Mouse (Mus musculus): ENCODE results near the gene Btbd17. TPM values are rescaled to one million over a fixed set of nuclear protein-coding genes. Genes with fewer than 3 reads are reported as not detected.

Btbd17 gene
- total RNA-seq, 2 experiments from 2014 or later: not detected

- DNase-seq (ENCODE audit: low spot score in 2 of 2): no peak
These were observed 25.8 kb downstream of the Btbd17 start for GRCm38 (mm10) chr11:114769911-114770310.

DNA sequence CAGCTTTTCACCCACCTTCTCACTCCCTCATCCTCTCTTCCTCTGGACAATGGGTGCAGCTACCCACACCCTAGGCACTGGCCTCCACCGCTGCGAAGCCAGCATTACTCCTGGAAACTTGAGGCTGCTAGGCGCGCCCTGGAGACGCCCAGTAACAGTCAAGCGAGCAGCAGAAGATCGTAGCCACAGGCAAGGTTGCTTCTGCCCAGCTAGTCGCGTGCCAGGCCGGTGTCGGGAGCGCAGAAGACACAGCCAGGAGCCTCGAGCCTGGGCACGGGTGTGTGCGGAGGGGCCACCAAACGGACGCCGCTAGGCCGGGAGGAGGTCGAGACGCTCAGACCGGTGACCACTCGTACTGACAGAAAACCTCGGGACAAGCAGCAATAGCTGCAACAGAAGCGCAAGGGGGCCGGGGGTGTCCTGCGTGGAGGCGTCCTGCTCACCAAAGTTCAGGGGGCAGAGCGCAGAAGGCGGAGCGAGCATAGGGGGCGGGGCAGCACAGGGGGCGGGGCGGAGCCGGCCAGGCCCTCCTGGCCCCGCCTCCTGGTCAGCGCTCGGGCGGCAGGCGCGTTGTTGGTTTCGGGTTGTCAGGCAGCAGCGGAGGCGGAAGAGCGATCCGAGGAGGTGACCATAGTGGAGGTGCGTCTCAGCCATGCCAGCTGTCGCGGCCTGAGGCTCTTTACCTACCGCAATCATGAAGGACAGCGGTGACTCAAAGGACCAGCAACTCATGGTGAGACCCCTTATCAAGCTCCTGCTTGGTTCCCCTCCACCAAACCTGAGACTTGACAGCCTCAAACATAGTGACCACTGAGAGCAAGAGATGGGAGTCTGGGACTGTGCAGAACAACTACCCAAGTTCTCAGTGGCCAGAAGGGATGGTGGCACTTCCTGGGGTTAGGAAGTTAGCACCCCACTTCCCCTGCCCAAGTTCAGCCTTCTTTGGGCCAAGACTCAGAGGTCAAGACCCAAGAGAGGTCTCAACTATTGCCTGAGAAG is 30.6 kb downstream of the Btbd17 start, which contains the start of gene Kif19a:
Gene Kif19a (plus strand): TSS at position 569 of the 999 bp plus-strand sequence.
- peak; percentile 60 to 62 for DNase-seq (ENCODE audit: low spot score in 2 of 2)

- DNase-seq (ENCODE audit: low spot score in 2 of 2): no peak
These were observed 48.1 kb downstream of the Btbd17 start for GRCm38 (mm10) chr11:114747564-114748138.

GRCm38 (mm10) chr11:114745134-114745533 is 50.6 kb downstream of the Btbd17 start:
- DNase-seq (ENCODE audit: low spot score in 2 of 2): peak; percentile 92 to 95

DNA sequence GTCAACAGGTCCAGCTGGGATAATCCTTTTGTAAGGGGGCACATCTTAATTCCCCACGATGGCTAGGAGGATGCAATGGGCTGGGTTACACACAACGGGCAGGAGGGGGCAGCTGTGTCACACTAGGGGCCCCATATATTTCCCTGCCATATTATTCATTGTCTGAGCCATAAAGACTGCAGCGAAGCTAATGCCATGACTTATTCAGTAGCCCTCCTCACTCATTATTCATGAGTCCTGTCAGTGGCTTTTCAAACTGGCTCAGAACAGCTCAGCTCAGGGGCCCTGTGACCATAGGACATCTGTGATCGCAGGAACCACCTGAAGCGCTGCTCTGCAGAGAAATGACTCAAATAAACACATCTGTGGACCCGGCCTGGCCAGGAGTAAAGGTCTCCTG is 54.3 kb downstream of the Btbd17 start:
- no peak for DNase-seq (ENCODE audit: low spot score in 2 of 2)

Other genes with a start within 250 kb of the Btbd17 start
- gene Rpl38, start 127.4 kb downstream of the Btbd17 start, total RNA-seq (2021): 1,000 to 10,000 TPM; 1,092 to 1,268 TPM
- 10 to 100 TPM; 46.0 to 94.2 TPM for gene Ttyh2, start 120.5 kb downstream of the Btbd17 start, total RNA-seq (2021)
- gene Dnaic2, start 68.5 kb downstream of the Btbd17 start, total RNA-seq (2021): under 1 TPM; 0.19 to 0.50 TPM
- gene Kif19a, start 30.6 kb downstream of the Btbd17 start, total RNA-seq (2021): under 1 TPM; 0.66 to 0.93 TPM
- not detected for gene Gpr142, start 3.0 kb upstream of the Btbd17 start, total RNA-seq (2021)
- gene Gprc5c, start 55.2 kb upstream of the Btbd17 start, total RNA-seq (2021): 1 to 10 TPM; 2.5 to 4.6 TPM
- gene Cd300a, start 94.1 kb upstream of the Btbd17 start, total RNA-seq (2021): 1 to 10 TPM; 1.3 to 3.3 TPM
- under 1 TPM; 0.40 to 0.80 TPM for gene Cd300lb, start 138.4 kb upstream of the Btbd17 start, total RNA-seq (2021)
- not detected for gene Cd300c, start 173.2 kb upstream of the Btbd17 start, total RNA-seq (2021)
- 1 to 10 TPM; 1.1 to 2.5 TPM for gene Cd300ld, start 194.0 kb upstream of the Btbd17 start, total RNA-seq (2021)
- 1 to 10 TPM; 5.3 to 8.6 TPM for gene Cd300c2, start 205.9 kb upstream of the Btbd17 start, total RNA-seq (2021)
- gene Cd300ld2, start 220.2 kb upstream of the Btbd17 start, total RNA-seq (2021): not detected
- under 1 TPM in 1 of 2 experiments, not detected in 1; 0.74 TPM for gene Cd300ld4, start 231.1 kb upstream of the Btbd17 start, total RNA-seq (2021)
- 10 to 100 TPM in 1 of 2 experiments, 1 to 10 TPM in 1; 3.4 to 10.9 TPM for gene Cd300ld5, start 241.8 kb upstream of the Btbd17 start, total RNA-seq (2021)